Mouse (Mus musculus) frontal cortex, postnatal 14 days (tissue): ENCODE data around the gene Cyp27a1.

Experiments used
- DNase-seq, 2 experiments: peaks; one replicate each; pipeline ENCODE4 v3.0.0; 2022; ENCODE audit warnings: low spot score in 2 of 2

Gene Cyp27a1

DNA sequence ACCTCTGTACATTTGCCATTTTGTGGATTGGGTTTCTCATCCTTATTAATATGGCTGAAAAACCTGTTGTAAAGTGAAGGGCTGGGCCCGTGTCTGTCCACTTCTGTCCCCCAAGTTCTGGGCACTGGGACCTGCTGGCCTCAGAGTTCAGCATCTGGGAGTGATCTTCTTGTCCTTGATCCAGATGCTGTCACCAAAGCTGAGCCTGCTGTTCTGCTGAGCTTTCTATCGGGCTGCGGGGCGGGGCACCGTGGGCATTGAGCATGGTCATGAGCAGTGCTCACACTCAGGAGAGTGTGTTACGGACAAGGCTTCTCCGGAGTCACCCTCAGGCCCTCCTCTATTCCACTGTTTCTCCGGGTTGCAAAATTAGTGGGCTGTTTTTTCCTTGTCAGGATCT lies 4.7 kb downstream of the Cyp27a1 start:
- no peak for DNase-seq

- DNase-seq, result no peak
Measured at GRCm38 (mm10) chr1:74719281-74719680, 5.9 kb downstream of the Cyp27a1 start.

GRCm38 (mm10) chr1:74721657-74722056 lies 8.3 kb downstream of the Cyp27a1 start:
- DNase-seq, result no peak

GRCm38 (mm10) chr1:74723748-74724147 lies 10.4 kb downstream of the Cyp27a1 start:
- no peak for DNase-seq

GRCm38 (mm10) chr1:74726114-74726513 lies 12.7 kb downstream of the Cyp27a1 start:
- DNase-seq, result no peak

GRCm38 (mm10) chr1:74726674-74727073 lies 13.3 kb downstream of the Cyp27a1 start:
- no peak for DNase-seq

DNA sequence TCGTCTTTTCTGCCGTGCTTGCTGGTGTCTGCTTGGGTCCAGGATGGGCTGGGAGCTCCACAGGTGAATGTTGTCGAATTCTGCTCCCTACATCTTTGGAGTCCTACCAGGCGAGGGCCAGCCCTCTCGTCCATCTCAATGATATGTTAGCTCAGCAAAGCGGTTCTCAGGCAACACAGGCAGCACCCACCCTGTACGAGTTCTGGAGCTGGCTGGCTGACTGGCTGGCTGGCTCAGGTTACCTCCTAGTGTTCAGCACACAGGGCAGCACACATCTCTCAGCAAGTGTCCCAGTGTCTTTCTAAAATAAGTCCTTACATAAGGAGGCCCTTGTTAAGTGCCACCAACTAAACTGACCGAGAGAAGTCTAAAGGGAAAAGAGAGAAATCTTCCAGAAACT lies 15.1 kb downstream of the Cyp27a1 start:
- no peak for DNase-seq

- DNase-seq, result no peak
Measured at GRCm38 (mm10) chr1:74736977-74737376, 23.6 kb downstream of the Cyp27a1 start.

DNA sequence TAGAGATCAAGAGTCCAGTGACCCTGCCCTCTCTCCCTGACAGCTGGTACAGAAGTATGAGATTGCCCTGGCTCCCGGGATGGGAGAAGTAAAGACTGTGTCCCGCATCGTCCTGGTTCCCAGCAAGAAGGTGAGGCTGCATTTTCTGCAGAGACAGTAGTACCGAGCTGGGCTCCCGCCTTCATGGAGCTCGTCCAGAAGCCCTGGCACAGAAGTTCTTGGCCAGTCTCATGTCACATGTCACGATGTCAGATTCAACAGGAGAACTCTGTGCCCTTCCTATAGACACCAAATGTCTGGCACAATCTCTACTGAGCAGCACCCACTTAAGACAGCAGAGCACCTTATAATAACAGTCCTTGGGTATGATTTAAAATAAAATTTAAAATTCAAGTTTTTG lies 24.1 kb downstream of the Cyp27a1 start:
- DNase-seq, result no peak

- DNase-seq, result no peak
Measured at GRCm38 (mm10) chr1:74740846-74741245, 27.5 kb downstream of the Cyp27a1 start.

GRCm38 (mm10) chr1:74747335-74747734 lies 34.0 kb downstream of the Cyp27a1 start:
- DNase-seq, result no peak

GRCm38 (mm10) chr1:74748643-74749271 lies 35.4 kb downstream of the Cyp27a1 start, which contains the start of gene Prkag3:
Gene Prkag3 (minus strand): TSS chr1:74749221.
- DNase-seq, result peak; percentile 20 to 38

GRCm38 (mm10) chr1:74749301-74749700 lies 35.9 kb downstream of the Cyp27a1 start:
- DNase-seq, result no peak

- DNase-seq, result no peak
Measured at GRCm38 (mm10) chr1:74750683-74751082, 37.3 kb downstream of the Cyp27a1 start.

DNA sequence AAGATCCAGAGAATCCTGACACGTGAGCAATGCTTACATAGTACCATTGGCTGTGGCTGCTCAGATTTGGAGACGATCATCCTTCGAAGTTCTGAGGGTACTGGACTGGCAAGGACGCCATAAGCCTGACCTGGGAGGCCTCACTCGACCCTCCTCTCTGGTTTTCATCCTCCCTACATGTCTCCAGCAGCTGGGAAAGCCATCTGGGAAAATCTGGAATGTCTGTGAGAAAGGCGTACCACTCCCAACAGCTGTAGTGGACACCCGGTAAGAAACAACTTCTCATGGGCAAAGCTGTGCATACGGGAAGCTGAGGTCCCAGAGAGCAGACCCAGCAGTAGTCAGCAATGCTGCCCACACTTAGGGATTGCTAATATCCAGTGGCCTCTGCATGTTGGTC lies 38.8 kb downstream of the Cyp27a1 start:
- DNase-seq, result no peak

- DNase-seq, result no peak
Measured at GRCm38 (mm10) chr1:74752833-74753232, 39.5 kb downstream of the Cyp27a1 start.

DNA sequence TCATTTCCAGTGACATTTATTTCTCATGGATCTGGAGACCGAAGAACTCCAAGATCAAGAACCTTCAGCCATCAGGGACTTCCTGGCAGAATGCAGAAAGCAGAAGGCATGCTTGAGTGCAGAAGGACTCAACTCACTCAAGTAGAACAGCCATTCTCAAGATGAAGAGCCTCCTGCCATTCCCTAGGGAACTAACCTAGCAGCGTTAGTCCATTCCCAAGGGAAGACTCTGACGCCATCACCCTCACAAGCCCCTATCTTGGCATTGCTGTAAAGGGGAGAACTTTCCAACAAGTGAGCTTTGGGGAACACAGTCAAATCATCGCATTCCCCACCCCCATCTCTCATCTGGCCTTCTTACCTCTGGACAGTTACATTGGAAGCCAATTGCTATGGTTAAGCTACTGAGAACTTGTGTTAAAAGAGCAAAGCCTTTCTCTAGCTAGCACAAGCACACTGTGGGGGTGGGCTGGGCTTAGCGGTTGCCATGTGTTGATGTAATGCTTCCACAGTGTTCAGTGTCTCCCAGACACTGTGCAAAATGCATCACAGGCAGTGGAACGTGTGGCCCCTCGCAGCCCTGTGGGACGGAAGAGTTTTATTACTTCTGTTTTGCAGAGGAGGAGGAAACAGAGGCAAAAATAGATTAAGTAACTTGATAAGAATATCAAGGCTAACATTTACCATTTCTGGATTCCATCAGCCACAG lies 40.0 kb downstream of the Cyp27a1 start:
- no peak for DNase-seq

DNA sequence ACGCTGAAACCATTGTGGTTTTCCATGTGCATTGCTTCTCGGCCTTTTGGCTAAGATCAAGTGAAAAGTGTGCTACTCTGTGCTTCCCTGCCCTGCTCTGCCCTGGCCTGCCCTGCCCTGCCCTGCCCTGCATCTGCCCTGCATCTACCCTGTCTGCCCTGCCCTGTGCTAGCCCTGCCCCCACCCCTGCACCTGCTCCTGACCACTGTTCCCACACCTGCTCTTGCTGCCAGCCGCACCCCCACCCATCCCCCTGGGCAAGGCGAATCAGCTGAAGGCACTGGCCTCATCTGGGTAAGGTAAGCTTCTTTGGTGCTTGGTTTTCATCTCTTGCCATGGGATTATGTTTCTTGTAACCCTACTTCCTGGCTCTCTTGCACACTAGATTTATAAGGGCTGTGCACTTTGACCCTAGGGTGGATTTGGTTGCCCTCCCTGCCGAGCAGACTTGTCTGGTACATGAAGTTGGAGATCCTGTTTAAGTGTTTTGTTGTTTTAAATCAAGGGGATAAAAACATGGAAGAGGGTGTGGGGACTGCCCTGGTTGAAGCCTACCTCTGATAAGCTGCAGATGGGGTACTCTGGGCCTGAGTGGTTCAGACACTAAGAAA lies 40.9 kb downstream of the Cyp27a1 start:
- no peak for DNase-seq

GRCm38 (mm10) chr1:74759773-74760172 lies 46.4 kb downstream of the Cyp27a1 start:
- DNase-seq, result peak in 1 of 2 experiments; percentile 49

- peak; percentile 48 to 69 for DNase-seq
Measured at GRCm38 (mm10) chr1:74763081-74763480, 49.7 kb downstream of the Cyp27a1 start.

- DNase-seq, result no peak
Measured at GRCm38 (mm10) chr1:74770727-74771466, 57.5 kb downstream of the Cyp27a1 start.

DNA sequence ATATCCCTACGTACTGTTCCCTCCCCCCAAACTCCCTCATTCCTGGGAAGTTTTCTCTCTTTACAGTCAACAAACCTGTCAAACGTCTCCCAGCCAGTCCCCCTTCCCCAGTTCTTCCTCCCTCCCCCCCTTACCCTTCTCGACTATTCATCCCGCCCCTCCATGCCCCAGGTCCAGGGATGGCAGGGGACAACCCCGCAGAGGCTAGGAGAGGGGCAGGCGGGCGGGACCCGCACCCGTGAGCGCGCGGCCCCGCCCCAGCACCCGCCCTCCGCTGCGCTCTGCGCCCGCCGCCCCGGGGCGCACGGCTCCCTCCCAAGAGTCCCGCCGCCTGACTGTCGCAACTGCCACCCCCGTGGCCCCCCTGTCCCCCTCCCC lies 58.1 kb downstream of the Cyp27a1 start:
- DNase-seq, result no peak

DNA sequence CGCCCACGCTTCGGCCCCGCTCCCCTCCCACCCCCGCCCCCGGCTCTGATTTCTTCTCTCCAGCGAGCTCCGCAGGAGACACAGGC lies 58.3 kb downstream of the Cyp27a1 start, which contains the start of gene Wnt6:
Wnt6 (plus strand) TSS at position 48 of the 86 bp plus-strand sequence.
- no peak for DNase-seq
